Mouse (Mus musculus) MEL (cell line): ENCODE results near the gene Eif2s2. TPM values are rescaled to one million over a fixed set of nuclear protein-coding genes. Genes with fewer than 3 reads are reported as not detected.

Experiments
- DNase-seq: peaks from one replicate; pipeline ENCODE4 v3.0.0; 2011; ENCODE audit warnings: low read depth, low spot score
- H3K27ac ChIP-seq: 2 replicates; pipeline ENCODE4 v1.5.1; 2012; ENCODE audit warnings: low read depth, mild to moderate bottlenecking, control low read depth, low read length, moderate library complexity; ENCODE audit not compliant: control insufficient read depth
- H3K27me3 ChIP-seq, 2 experiments: fragments of 150-350 bp in 1 of 2; sonication (generic) in 1 of 2; 2 replicates each; pipeline ENCODE4 v1.6.1; 2012; ENCODE audit warnings: low read length in 2 of 2, mild to moderate bottlenecking in 2 of 2, improper control_type of control experiment in 1 of 2, moderate library complexity in 1 of 2; ENCODE audit not compliant: insufficient read depth in 2 of 2, control insufficient read depth in 1 of 2
- H3K36me3 ChIP-seq, 2 experiments: 2 replicates each; pipeline ENCODE4 v1.6.1; 2012 to 2014; ENCODE audit warnings: low read length in 2 of 2, improper control_type of control experiment in 1 of 2, inconsistent platforms in 1 of 2, mild to moderate bottlenecking in 1 of 2; ENCODE audit not compliant: insufficient read depth in 2 of 2, control insufficient read depth in 1 of 2
- H3K4me1 ChIP-seq, 2 experiments: fragments of 150-350 bp in 1 of 2; sonication (generic) in 1 of 2; 2 replicates each; pipeline ENCODE4 v1.6.1; 2012; ENCODE audit warnings: low read length in 2 of 2, improper control_type of control experiment in 1 of 2, mild to moderate bottlenecking in 1 of 2; ENCODE audit not compliant: insufficient read depth in 2 of 2, control insufficient read depth in 1 of 2
- H3K4me3 ChIP-seq, 2 experiments: fragments of 150-350 bp in 1 of 2; sonication (generic) in 1 of 2; 2 replicates each; pipeline ENCODE4 v1.5.1; 2012; ENCODE audit warnings: low read depth in 2 of 2, low read length in 2 of 2, mild to moderate bottlenecking in 2 of 2, moderate library complexity in 2 of 2, control low read depth in 1 of 2, improper control_type of control experiment in 1 of 2; ENCODE audit not compliant: control insufficient read depth in 1 of 2, insufficient read depth in 1 of 2
- H3K79me2 ChIP-seq: 2 replicates; pipeline ENCODE4 v1.6.1; 2012; ENCODE audit warnings: mild to moderate bottlenecking, low read length, moderate library complexity; ENCODE audit not compliant: control insufficient read depth, poor library complexity, insufficient read depth
- H3K9ac ChIP-seq: 2 replicates; pipeline ENCODE4 v1.6.1; 2012; ENCODE audit warnings: low read depth, mild to moderate bottlenecking, control low read depth, low read length, moderate library complexity; ENCODE audit not compliant: control insufficient read depth, poor library complexity, severe bottlenecking
- H3K9me3 ChIP-seq: fragments of 150-350 bp; sonication (generic); replicated peaks from 2 replicates; pipeline ENCODE4 v1.6.1; 2012; ENCODE audit warnings: mild to moderate bottlenecking, low read length, improper control_type of control experiment, moderate library complexity; ENCODE audit not compliant: insufficient read depth
- CHD1 ChIP-seq: IDR thresholded peaks from 2 replicates; pipeline ENCODE4 v1.6.1; 2012; ENCODE audit warnings: low read depth, mild to moderate bottlenecking, inconsistent platforms, low read length, improper control_type of control experiment
- EP300 ChIP-seq, 2 experiments: IDR thresholded peaks; 2 replicates each; pipeline ENCODE4 v1.6.1; 2011; ENCODE audit warnings: improper control_type of control experiment in 2 of 2, low read length in 2 of 2, low read depth in 1 of 2, mild to moderate bottlenecking in 1 of 2
- ETS1 ChIP-seq: IDR thresholded peaks from 2 replicates; pipeline ENCODE4 v1.6.1; 2012; ENCODE audit warnings: low read depth, mild to moderate bottlenecking, inconsistent platforms, low read length, improper control_type of control experiment, moderate library complexity
- JUND ChIP-seq: IDR thresholded peaks from 2 replicates; pipeline ENCODE4 v1.6.1; 2011; ENCODE audit warnings: low read depth, mild to moderate bottlenecking, improper control_type of control experiment, low read length
- KAT2A ChIP-seq: conservative IDR thresholded peaks from 2 replicates; pipeline ENCODE4 v1.6.1; 2012; ENCODE audit warnings: low read depth, low read length, improper control_type of control experiment, inconsistent platforms
- MEF2A ChIP-seq: IDR thresholded peaks from 2 replicates; pipeline ENCODE4 v1.6.1; 2014; ENCODE audit warnings: low read depth, mild to moderate bottlenecking, inconsistent platforms, low read length, improper control_type of control experiment; ENCODE audit not compliant: poor library complexity, insufficient replicate concordance, severe bottlenecking; ENCODE audit errors: extremely low read depth
- MYB ChIP-seq: IDR thresholded peaks from 2 replicates; pipeline ENCODE4 v1.6.1; 2011; ENCODE audit warnings: mild to moderate bottlenecking, low read depth, low read length, improper control_type of control experiment
- POLR2A ChIP-seq, 2 experiments: IDR thresholded peaks; 2 replicates each; pipeline ENCODE4 v1.6.1; 2011 to 2012; ENCODE audit warnings: low read length in 2 of 2, mild to moderate bottlenecking in 2 of 2, control low read depth in 1 of 2, improper control_type of control experiment in 1 of 2, low read depth in 1 of 2, moderate library complexity in 1 of 2; ENCODE audit not compliant: control insufficient read depth in 1 of 2, insufficient read depth in 1 of 2, poor library complexity in 1 of 2
- POLR2AphosphoS2 ChIP-seq: IDR thresholded peaks from 2 replicates; pipeline ENCODE4 v1.6.1; 2011; ENCODE audit warnings: low read length, improper control_type of control experiment
- RCOR1 ChIP-seq: IDR thresholded peaks from 2 replicates; pipeline ENCODE4 v1.6.1; 2012; ENCODE audit warnings: low read depth, mild to moderate bottlenecking, inconsistent platforms, low read length, improper control_type of control experiment
- SIN3A ChIP-seq: IDR thresholded peaks from 2 replicates; pipeline ENCODE4 v1.6.1; 2012; ENCODE audit warnings: low read length, improper control_type of control experiment, inconsistent platforms
- SMC3 ChIP-seq: IDR thresholded peaks from 2 replicates; pipeline ENCODE4 v1.6.1; 2011; ENCODE audit warnings: low read depth, low read length, improper control_type of control experiment
- TBP ChIP-seq: IDR thresholded peaks from 2 replicates; pipeline ENCODE4 v1.8.0; 2011; ENCODE audit warnings: low read depth, low read length, improper control_type of control experiment
- TCF12 ChIP-seq: IDR thresholded peaks from 2 replicates; pipeline ENCODE4 v1.6.1; 2014; ENCODE audit warnings: low read depth, mild to moderate bottlenecking, inconsistent platforms, low read length, improper control_type of control experiment, moderate library complexity
- UBTF ChIP-seq: IDR thresholded peaks from 2 replicates; pipeline ENCODE4 v1.6.1; 2012; ENCODE audit warnings: low read depth, mild to moderate bottlenecking, inconsistent platforms, low read length, improper control_type of control experiment, moderate library complexity, borderline replicate concordance; ENCODE audit not compliant: insufficient read depth
- polyA plus RNA-seq, 2 experiments: library from polyadenylated mRNA; stranded (reverse) in 1 of 2; unstranded in 1 of 2; fragments of >175 nt in 1 of 2; fragments of >200 nt in 1 of 2; gene quantifications; 2 replicates each; pipeline versions ENCODE4 v1.2.1 to v1.2.4; 2012; ENCODE audit warnings: low replicate concordance in 2 of 2, low read depth in 1 of 2; ENCODE audit not compliant: insufficient read length in 2 of 2, insufficient read depth in 1 of 2, missing spikeins in 1 of 2
- total RNA-seq: library from RNA; depleted of rRNA; stranded (reverse); fragments of 300-350 nt; gene quantifications from 2 replicates; pipeline ENCODE4 v1.2.3, GENCODE M21; 2012

The Eif2s2 gene
- total and polyA plus RNA-seq, 3 experiments = 105 to 274 (median 172) TPM

DNA sequence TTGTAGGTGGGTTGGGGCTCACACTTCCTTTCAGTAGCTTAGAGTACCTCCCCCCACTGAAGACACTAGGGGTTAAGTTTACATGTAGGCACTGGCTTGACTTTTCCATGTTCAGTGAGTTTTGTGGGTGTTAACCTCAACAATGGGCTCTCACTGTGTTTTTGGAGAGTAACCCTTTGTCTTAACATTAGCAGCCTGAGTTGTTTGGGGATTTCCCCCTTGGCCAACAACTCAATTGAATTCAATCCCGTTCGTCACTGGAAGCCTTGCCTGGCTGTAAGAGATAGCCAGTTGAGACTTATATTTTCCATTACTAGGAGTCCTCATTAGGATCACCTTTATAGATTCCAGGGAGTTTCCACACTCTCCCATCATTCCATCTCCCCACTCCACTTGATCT, 56.2 kb downstream of the Eif2s2 start:
- peaks cover 9 to 16% of the 10 kb centered on the region in 2 experiments for H3K4me1 ChIP-seq
- TF ChIP-seq KAT2A (no peak), UBTF (no peak), RCOR1 (no peak), SMC3 (no peak), MYB (no peak), ETS1 (no peak)
- H3K9ac ChIP-seq = no peak overlapping the region
- no peak overlapping the region for H3K4me3 ChIP-seq
- peaks cover 42% of the 10 kb centered on the region for H3K79me2 ChIP-seq
- no peak overlapping the region for H3K27ac ChIP-seq
- H3K9me3 ChIP-seq = no peaks in the 10 kb centered on the region
- DNase-seq = no peak
- peaks cover 16 to 24% of the 10 kb centered on the region in 2 experiments for H3K36me3 ChIP-seq
- H3K27me3 ChIP-seq = no peaks in the 10 kb centered on the region

DNA sequence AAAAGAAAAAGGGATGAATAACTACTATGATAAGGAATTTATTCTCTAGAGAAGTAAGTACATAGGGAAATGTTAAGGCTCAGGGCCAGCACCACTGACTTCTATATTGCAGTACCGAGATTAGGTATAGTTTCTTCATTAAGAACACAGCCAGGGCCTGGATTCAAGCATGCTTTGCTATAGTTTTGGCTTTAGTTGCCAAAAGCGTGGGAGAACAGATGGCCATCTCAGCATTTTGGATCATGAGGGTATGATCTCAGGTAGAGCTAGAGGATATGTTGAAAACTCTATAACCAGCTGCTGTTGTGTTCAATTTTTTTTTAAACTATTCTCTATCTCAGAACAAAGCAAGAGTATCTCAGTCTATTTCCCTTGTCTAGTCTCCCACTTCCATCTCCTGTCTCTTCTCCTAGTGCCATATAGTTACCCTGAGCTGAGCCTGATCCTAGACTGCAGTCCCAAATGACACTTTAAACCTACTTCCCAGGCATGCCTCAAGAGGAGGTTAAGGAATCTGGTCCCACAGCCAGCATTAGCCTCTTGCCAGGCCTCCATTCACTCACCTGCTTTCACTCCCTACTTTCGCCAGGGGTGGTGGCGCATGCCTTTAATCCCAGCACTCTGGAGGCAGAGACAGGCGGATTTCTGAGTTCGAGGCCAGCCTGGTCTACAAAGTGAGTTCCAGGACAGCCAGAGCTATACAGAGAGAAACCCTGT, 58.4 kb downstream of the Eif2s2 start:
- DNase-seq = no peak
- Histone ChIP-seq H3K9me3 (no peaks in the 10 kb centered on the region), H3K4me1 (peaks cover 12 to 18% of the 10 kb centered on the region in 2 experiments), H3K27ac (no peak overlapping the region), H3K4me3 (no peak overlapping the region), H3K79me2 (peaks cover 45% of the 10 kb centered on the region), H3K9ac (no peak overlapping the region), H3K27me3 (no peaks in the 10 kb centered on the region), H3K36me3 (peaks cover 12 to 35% of the 10 kb centered on the region in 2 experiments)
- TF ChIP-seq EP300 (IDR thresholded peaks at IDR 0.05; ENCODE audit: low read depth in 1 of 2, low read length in 2 of 2) (no peak), POLR2A (IDR thresholded peaks at IDR 0.05; ENCODE audit: control insufficient read depth in 1 of 2, insufficient read depth in 1 of 2, low read depth in 1 of 2, low read length in 2 of 2, poor library complexity in 1 of 2) (no peak), MEF2A (no peak), ETS1 (no peak), CHD1 (no peak), TCF12 (no peak), JUND (no peak), SIN3A (no peak), TBP (no peak), POLR2AphosphoS2 (no peak)
